Mouse (Mus musculus): ENCODE results near the gene Cirbp. TPM values are rescaled to one million over a fixed set of nuclear protein-coding genes. Genes with fewer than 3 reads are reported as not detected.

Cirbp gene
- polyA plus RNA-seq, 1 experiment = 3.9 TPM

GRCm38 (mm10) chr10:80172527-80173292 is 6.9 kb downstream of the Cirbp start, which contains the start of gene 1600002K03Rik:
TSS of gene 1600002K03Rik (plus strand) at chr10:80172944.
- peaks cover 64% of the 10 kb centered on the region for H3K4me1 ChIP-seq (ENCODE audit: control insufficient read depth)
- no peak for TF ChIP-seq TAL1 (IDR thresholded peaks at IDR 0.05; ENCODE audit: low read length)
- TF ChIP-seq GATA1 (IDR thresholded peaks at IDR 0.05; ENCODE audit: low read length) = no peak
- peaks cover 43% of the 10 kb centered on the region for H3K36me3 ChIP-seq (ENCODE audit: control insufficient read depth)

GRCm38 (mm10) chr10:80173358-80173757 is 7.6 kb downstream of the Cirbp start:
- Histone ChIP-seq H3K27me3 (ENCODE audit: control insufficient read depth) (peaks cover 11% of the 10 kb centered on the region), H3K36me3 (ENCODE audit: control insufficient read depth) (peaks cover 43% of the 10 kb centered on the region), H3K4me1 (ENCODE audit: control insufficient read depth) (peaks cover 61% of the 10 kb centered on the region), H3K4me3 (replicated peaks) (peak overlapping the region; percentile 83), H3K9me3 (ENCODE audit: control insufficient read depth, low read length) (peaks cover 26% of the 10 kb centered on the region)
- TF ChIP-seq TAL1 (IDR thresholded peaks at IDR 0.05; ENCODE audit: low read length) = no peak
- TF ChIP-seq GATA1 (IDR thresholded peaks at IDR 0.05; ENCODE audit: low read length) = no peak

More at GRCm38 (mm10) chr10:80172527-80173292, 6.9 kb downstream of the Cirbp start, which contains the start of gene 1600002K03Rik:
- peak within 1 kb of the TSS; percentile 83 for H3K4me3 ChIP-seq (replicated peaks)
- peaks cover 26% of the 10 kb centered on the region for H3K9me3 ChIP-seq (ENCODE audit: control insufficient read depth, low read length)
- H3K27me3 ChIP-seq (ENCODE audit: control insufficient read depth) = peaks cover 4% of the 10 kb centered on the region

- H3K4me1 ChIP-seq (ENCODE audit: control insufficient read depth) = peaks cover 56% of the 10 kb centered on the region
- TF ChIP-seq GATA1 (IDR thresholded peaks at IDR 0.05; ENCODE audit: low read length) (no peak), TAL1 (IDR thresholded peaks at IDR 0.05; ENCODE audit: low read length) (no peak)
These were observed 8.3 kb downstream of the Cirbp start for GRCm38 (mm10) chr10:80173955-80174640.

GRCm38 (mm10) chr10:80174705-80175104 is 8.9 kb downstream of the Cirbp start:
- H3K27me3 ChIP-seq (ENCODE audit: control insufficient read depth) = peaks cover 24% of the 10 kb centered on the region
- H3K36me3 ChIP-seq (ENCODE audit: control insufficient read depth) = peaks cover 37% of the 10 kb centered on the region
- peaks cover 25% of the 10 kb centered on the region for H3K9me3 ChIP-seq (ENCODE audit: control insufficient read depth, low read length)
- H3K4me1 ChIP-seq (ENCODE audit: control insufficient read depth) = peaks cover 54% of the 10 kb centered on the region
- H3K4me3 ChIP-seq (replicated peaks) = no peak overlapping the region
- TF ChIP-seq TAL1 (IDR thresholded peaks at IDR 0.05; ENCODE audit: low read length) (no peak), GATA1 (IDR thresholded peaks at IDR 0.05; ENCODE audit: low read length) (no peak)

More at GRCm38 (mm10) chr10:80173955-80174640, 8.3 kb downstream of the Cirbp start:
- peaks cover 26% of the 10 kb centered on the region for H3K9me3 ChIP-seq (ENCODE audit: control insufficient read depth, low read length)
- H3K36me3 ChIP-seq (ENCODE audit: control insufficient read depth) = peaks cover 43% of the 10 kb centered on the region
- no peak overlapping the region for H3K4me3 ChIP-seq (replicated peaks)
- peaks cover 18% of the 10 kb centered on the region for H3K27me3 ChIP-seq (ENCODE audit: control insufficient read depth)

- Histone ChIP-seq H3K36me3 (ENCODE audit: control insufficient read depth) (peaks cover 27% of the 10 kb centered on the region), H3K4me1 (ENCODE audit: control insufficient read depth) (peaks cover 48% of the 10 kb centered on the region), H3K27me3 (ENCODE audit: control insufficient read depth) (peaks cover 34% of the 10 kb centered on the region), H3K4me3 (replicated peaks) (no peak overlapping the region), H3K9me3 (ENCODE audit: control insufficient read depth, low read length) (peaks cover 15% of the 10 kb centered on the region)
- TF ChIP-seq GATA1 (IDR thresholded peaks at IDR 0.05; ENCODE audit: low read length) (no peak), TAL1 (IDR thresholded peaks at IDR 0.05; ENCODE audit: low read length) (no peak)
These were observed 9.9 kb downstream of the Cirbp start for GRCm38 (mm10) chr10:80175536-80176269.

- Histone ChIP-seq H3K9me3 (ENCODE audit: control insufficient read depth, low read length) (peaks cover 10% of the 10 kb centered on the region), H3K4me1 (ENCODE audit: control insufficient read depth) (peaks cover 46% of the 10 kb centered on the region), H3K36me3 (ENCODE audit: control insufficient read depth) (peaks cover 21% of the 10 kb centered on the region), H3K4me3 (replicated peaks) (no peak overlapping the region), H3K27me3 (ENCODE audit: control insufficient read depth) (peaks cover 41% of the 10 kb centered on the region)
- TF ChIP-seq GATA1 (IDR thresholded peaks at IDR 0.05; ENCODE audit: low read length) = no peak
- no peak for TF ChIP-seq TAL1 (IDR thresholded peaks at IDR 0.05; ENCODE audit: low read length)
These were observed 10.6 kb downstream of the Cirbp start for GRCm38 (mm10) chr10:80176270-80176834.

GRCm38 (mm10) chr10:80177441-80178279 is 11.9 kb downstream of the Cirbp start:
- peaks cover 54% of the 10 kb centered on the region for H3K27me3 ChIP-seq (ENCODE audit: control insufficient read depth)
- H3K36me3 ChIP-seq (ENCODE audit: control insufficient read depth) = peaks cover 9% of the 10 kb centered on the region
- no peak overlapping the region for H3K4me3 ChIP-seq (replicated peaks)

More at GRCm38 (mm10) chr10:80177441-80178279, 11.9 kb downstream of the Cirbp start:
- no peak for TF ChIP-seq GATA1 (IDR thresholded peaks at IDR 0.05; ENCODE audit: low read length)
- no peak for TF ChIP-seq TAL1 (IDR thresholded peaks at IDR 0.05; ENCODE audit: low read length)
- Histone ChIP-seq H3K4me1 (ENCODE audit: control insufficient read depth) (peaks cover 33% of the 10 kb centered on the region), H3K9me3 (ENCODE audit: control insufficient read depth, low read length) (no peaks in the 10 kb centered on the region)
